Mouse (Mus musculus) heart, postnatal 0 days (tissue): ENCODE measurements around the gene Pcgf1.

Experiments
- CTCF ChIP-seq: IDR thresholded peaks from 2 replicates; pipeline ENCODE4 v1.5.1; 2016; ENCODE audit warnings: antibody characterized with exemption, control low read depth, low read depth
- EP300 ChIP-seq: IDR thresholded peaks from 2 replicates; pipeline ENCODE4 v1.6.1; 2016; ENCODE audit warnings: antibody characterized with exemption, low read depth

GRCm38 (mm10) chr6:83121863-83122710 is 44.4 kb downstream of the Pcgf1 start:
- TF ChIP-seq CTCF (no peak), EP300 (no peak)
